Mouse (Mus musculus): ENCODE measurements around the gene Pou2f3. TPM values are rescaled to one million over a fixed set of nuclear protein-coding genes. Genes with fewer than 3 reads are reported as not detected.

Gene Pou2f3
- polyA plus RNA-seq, 1 experiment from 2014 or later: 0.11 TPM

- H3K36me3 ChIP-seq (ENCODE audit: control insufficient read depth, insufficient read depth, low read length): no peaks in the 10 kb centered on the region
- no peaks in the 10 kb centered on the region for H3K9me3 ChIP-seq (ENCODE audit: control insufficient read depth, low read length)
- no peak overlapping the region for H3K27ac ChIP-seq (ENCODE audit: low read depth, low read length)
- H3K4me1 ChIP-seq (ENCODE audit: control insufficient read depth, insufficient read depth, low read depth, low read length): no peaks in the 10 kb centered on the region
- ATAC-seq: no peak
- WGBS: 21% methylated on average over 9 of the region's 9 CpGs
- no peak overlapping the region for H3K4me2 ChIP-seq (ENCODE audit: low read length)
- no peaks in the 10 kb centered on the region for H3K27me3 ChIP-seq (replicated peaks; ENCODE audit: control insufficient read depth, insufficient read depth, low read length)
- no peak overlapping the region for H3K4me3 ChIP-seq (ENCODE audit: low read length)
- H3K9ac ChIP-seq (ENCODE audit: low read depth, low read length): no peak overlapping the region
Measured at GRCm38 (mm10) chr9:43194001-43194400, 16.2 kb downstream of the Pou2f3 start.

- Histone ChIP-seq H3K4me1 (ENCODE audit: control insufficient read depth, insufficient read depth, low read depth, low read length) (no peaks in the 10 kb centered on the region), H3K9me3 (ENCODE audit: control insufficient read depth, low read length) (no peaks in the 10 kb centered on the region), H3K4me2 (ENCODE audit: low read length) (no peak overlapping the region), H3K27ac (ENCODE audit: low read depth, low read length) (no peak overlapping the region), H3K9ac (ENCODE audit: low read depth, low read length) (no peak overlapping the region), H3K36me3 (ENCODE audit: control insufficient read depth, insufficient read depth, low read length) (no peaks in the 10 kb centered on the region), H3K4me3 (ENCODE audit: low read length) (no peak overlapping the region), H3K27me3 (replicated peaks; ENCODE audit: control insufficient read depth, insufficient read depth, low read length) (no peaks in the 10 kb centered on the region)
- ATAC-seq: no peak
- WGBS: 55% methylated on average over 4 of the region's 4 CpGs
Measured at GRCm38 (mm10) chr9:43191561-43191960, 18.6 kb downstream of the Pou2f3 start.

GRCm38 (mm10) chr9:43189021-43189356 lies 21.2 kb downstream of the Pou2f3 start:
- H3K9ac ChIP-seq (ENCODE audit: low read depth, low read length): no peak overlapping the region
- H3K4me2 ChIP-seq (ENCODE audit: low read length): no peak overlapping the region
- ATAC-seq: no peak
- no peak overlapping the region for H3K27ac ChIP-seq (ENCODE audit: low read depth, low read length)
- no peaks in the 10 kb centered on the region for H3K4me1 ChIP-seq (ENCODE audit: control insufficient read depth, insufficient read depth, low read depth, low read length)
- no peaks in the 10 kb centered on the region for H3K9me3 ChIP-seq (ENCODE audit: control insufficient read depth, low read length)
- 48% methylated on average over 3 of the region's 3 CpGs for WGBS
- H3K4me3 ChIP-seq (ENCODE audit: low read length): no peak overlapping the region
- H3K27me3 ChIP-seq (replicated peaks; ENCODE audit: control insufficient read depth, insufficient read depth, low read length): no peaks in the 10 kb centered on the region
- H3K36me3 ChIP-seq (ENCODE audit: control insufficient read depth, insufficient read depth, low read length): no peaks in the 10 kb centered on the region

GRCm38 (mm10) chr9:43188309-43189020 lies 21.7 kb downstream of the Pou2f3 start:
- Histone ChIP-seq H3K9me3 (ENCODE audit: control insufficient read depth, low read length) (no peaks in the 10 kb centered on the region), H3K27ac (ENCODE audit: low read depth, low read length) (no peak overlapping the region), H3K36me3 (ENCODE audit: control insufficient read depth, insufficient read depth, low read length) (no peaks in the 10 kb centered on the region), H3K4me1 (ENCODE audit: control insufficient read depth, insufficient read depth, low read depth, low read length) (no peaks in the 10 kb centered on the region), H3K27me3 (replicated peaks; ENCODE audit: control insufficient read depth, insufficient read depth, low read length) (no peaks in the 10 kb centered on the region), H3K9ac (ENCODE audit: low read depth, low read length) (no peak overlapping the region), H3K4me2 (ENCODE audit: low read length) (no peak overlapping the region), H3K4me3 (ENCODE audit: low read length) (no peak overlapping the region)
- 62% methylated on average over 12 of the region's 12 CpGs for WGBS
- no peak for ATAC-seq

GRCm38 (mm10) chr9:43179614-43180013 lies 30.6 kb downstream of the Pou2f3 start:
- WGBS: 55% methylated on average over 5 of the region's 5 CpGs
- H3K4me1 ChIP-seq (ENCODE audit: control insufficient read depth, insufficient read depth, low read depth, low read length): no peaks in the 10 kb centered on the region
- ATAC-seq: no peak
- H3K4me2 ChIP-seq (ENCODE audit: low read length): no peak overlapping the region
- H3K9ac ChIP-seq (ENCODE audit: low read depth, low read length): no peak overlapping the region
- H3K4me3 ChIP-seq (ENCODE audit: low read length): no peak overlapping the region
- no peak overlapping the region for H3K27ac ChIP-seq (ENCODE audit: low read depth, low read length)
- H3K9me3 ChIP-seq (ENCODE audit: control insufficient read depth, low read length): no peaks in the 10 kb centered on the region
- H3K36me3 ChIP-seq (ENCODE audit: control insufficient read depth, insufficient read depth, low read length): no peaks in the 10 kb centered on the region
- H3K27me3 ChIP-seq (replicated peaks; ENCODE audit: control insufficient read depth, insufficient read depth, low read length): no peaks in the 10 kb centered on the region

GRCm38 (mm10) chr9:43178172-43178571 lies 32.0 kb downstream of the Pou2f3 start:
- ATAC-seq: no peak
- Histone ChIP-seq H3K27me3 (replicated peaks; ENCODE audit: control insufficient read depth, insufficient read depth, low read length) (no peaks in the 10 kb centered on the region), H3K9me3 (ENCODE audit: control insufficient read depth, low read length) (no peaks in the 10 kb centered on the region), H3K36me3 (ENCODE audit: control insufficient read depth, insufficient read depth, low read length) (no peaks in the 10 kb centered on the region), H3K9ac (ENCODE audit: low read depth, low read length) (no peak overlapping the region), H3K4me3 (ENCODE audit: low read length) (no peak overlapping the region), H3K4me1 (ENCODE audit: control insufficient read depth, insufficient read depth, low read depth, low read length) (no peaks in the 10 kb centered on the region), H3K27ac (ENCODE audit: low read depth, low read length) (no peak overlapping the region), H3K4me2 (ENCODE audit: low read length) (no peak overlapping the region)
- 56% methylated on average over 7 of the region's 7 CpGs for WGBS

- H3K4me3 ChIP-seq (ENCODE audit: low read length): no peak overlapping the region
- no peak for ATAC-seq
- H3K27ac ChIP-seq (ENCODE audit: low read depth, low read length): no peak overlapping the region
- H3K27me3 ChIP-seq (replicated peaks; ENCODE audit: control insufficient read depth, insufficient read depth, low read length): no peaks in the 10 kb centered on the region
- H3K4me2 ChIP-seq (ENCODE audit: low read length): no peak overlapping the region
- H3K9ac ChIP-seq (ENCODE audit: low read depth, low read length): no peak overlapping the region
- H3K36me3 ChIP-seq (ENCODE audit: control insufficient read depth, insufficient read depth, low read length): no peaks in the 10 kb centered on the region
- no peaks in the 10 kb centered on the region for H3K9me3 ChIP-seq (ENCODE audit: control insufficient read depth, low read length)
- 76% methylated on average over 8 of the region's 8 CpGs for WGBS
- no peaks in the 10 kb centered on the region for H3K4me1 ChIP-seq (ENCODE audit: control insufficient read depth, insufficient read depth, low read depth, low read length)
Measured at GRCm38 (mm10) chr9:43167081-43167480, 43.1 kb downstream of the Pou2f3 start.

- no peaks in the 10 kb centered on the region for H3K27me3 ChIP-seq (replicated peaks; ENCODE audit: control insufficient read depth, insufficient read depth, low read length)
- H3K27ac ChIP-seq (ENCODE audit: low read depth, low read length): no peak overlapping the region
- no peak overlapping the region for H3K4me2 ChIP-seq (ENCODE audit: low read length)
- H3K9me3 ChIP-seq (ENCODE audit: control insufficient read depth, low read length): no peaks in the 10 kb centered on the region
- 86% methylated on average over 6 of the region's 6 CpGs for WGBS
- H3K4me1 ChIP-seq (ENCODE audit: control insufficient read depth, insufficient read depth, low read depth, low read length): no peaks in the 10 kb centered on the region
- no peak overlapping the region for H3K4me3 ChIP-seq (ENCODE audit: low read length)
- no peak overlapping the region for H3K9ac ChIP-seq (ENCODE audit: low read depth, low read length)
- ATAC-seq: no peak
- no peaks in the 10 kb centered on the region for H3K36me3 ChIP-seq (ENCODE audit: control insufficient read depth, insufficient read depth, low read length)
Measured at GRCm38 (mm10) chr9:43166346-43166745, 43.8 kb downstream of the Pou2f3 start.

GRCm38 (mm10) chr9:43155960-43156359 lies 54.2 kb downstream of the Pou2f3 start:
- Histone ChIP-seq H3K4me3 (ENCODE audit: low read length) (no peak overlapping the region), H3K27ac (ENCODE audit: low read depth, low read length) (no peak overlapping the region), H3K9me3 (ENCODE audit: control insufficient read depth, low read length) (no peaks in the 10 kb centered on the region), H3K9ac (ENCODE audit: low read depth, low read length) (no peak overlapping the region), H3K36me3 (ENCODE audit: control insufficient read depth, insufficient read depth, low read length) (no peaks in the 10 kb centered on the region), H3K4me2 (ENCODE audit: low read length) (no peak overlapping the region), H3K27me3 (replicated peaks; ENCODE audit: control insufficient read depth, insufficient read depth, low read length) (no peaks in the 10 kb centered on the region), H3K4me1 (ENCODE audit: control insufficient read depth, insufficient read depth, low read depth, low read length) (no peaks in the 10 kb centered on the region)
- ATAC-seq: no peak
- 81% methylated on average over 6 of the region's 6 CpGs for WGBS

GRCm38 (mm10) chr9:43151779-43152178 lies 58.4 kb downstream of the Pou2f3 start:
- 81% methylated on average over 6 of the region's 6 CpGs for WGBS
- Histone ChIP-seq H3K27ac (ENCODE audit: low read depth, low read length) (no peak overlapping the region), H3K27me3 (replicated peaks; ENCODE audit: control insufficient read depth, insufficient read depth, low read length) (no peaks in the 10 kb centered on the region), H3K4me2 (ENCODE audit: low read length) (no peak overlapping the region), H3K4me3 (ENCODE audit: low read length) (no peak overlapping the region), H3K9ac (ENCODE audit: low read depth, low read length) (no peak overlapping the region), H3K36me3 (ENCODE audit: control insufficient read depth, insufficient read depth, low read length) (no peaks in the 10 kb centered on the region), H3K9me3 (ENCODE audit: control insufficient read depth, low read length) (no peaks in the 10 kb centered on the region), H3K4me1 (ENCODE audit: control insufficient read depth, insufficient read depth, low read depth, low read length) (no peaks in the 10 kb centered on the region)
- no peak for ATAC-seq

Measured in hindbrain, embryonic 16.5 days (tissue).